Mouse (Mus musculus) liver, embryonic 16.5 days (tissue): ENCODE measurements at regions not wholly inside any gene's neighbourhood (a gene's known extent, or its start where the extent isn't known, plus 50 kb on each side); places are given as distances from the start of the nearest gene placed in this dataset.
A peak's percentile ranks its signal among the peaks of the same experiment; 100 is the strongest.

Experiments
- ATAC-seq: fragments of 200-750 bp; cut with Nextera tagmentation; 2 replicates; pipeline ENCODE4 v1.8.0; 2017; ENCODE audit warnings: low read depth, mild to moderate bottlenecking, moderate number of reproducible peaks, moderate library complexity
- H3K27ac ChIP-seq: fragments of 300-500 bp; sonication (generic); 2 replicates; pipeline ENCODE4 v1.5.1; 2014; ENCODE audit warnings: mild to moderate bottlenecking, low read length
- H3K27me3 ChIP-seq: fragments of 300-500 bp; sonication (generic); 2 replicates; pipeline ENCODE4 v1.6.1; 2014; ENCODE audit warnings: low read depth, low read length, mixed read lengths; ENCODE audit not compliant: control insufficient read depth, insufficient read depth
- H3K36me3 ChIP-seq: fragments of 300-500 bp; sonication (generic); 2 replicates; pipeline ENCODE4 v1.6.1; 2014; ENCODE audit warnings: mild to moderate bottlenecking; ENCODE audit not compliant: control insufficient read depth, insufficient read depth
- H3K4me1 ChIP-seq: fragments of 300-500 bp; sonication (generic); 2 replicates; pipeline ENCODE4 v1.6.1; 2014; ENCODE audit warnings: low read depth, low read length, mixed read lengths; ENCODE audit not compliant: control insufficient read depth
- H3K4me2 ChIP-seq: fragments of 300-500 bp; sonication (generic); 2 replicates; pipeline ENCODE4 v1.6.1; 2014; ENCODE audit warnings: low read depth, low read length, mixed read lengths
- H3K4me3 ChIP-seq: fragments of 300-500 bp; sonication (generic); 2 replicates; pipeline ENCODE4 v1.5.1; 2014; ENCODE audit warnings: low read depth, mild to moderate bottlenecking, low read length
- H3K9ac ChIP-seq: fragments of 300-500 bp; sonication (generic); 2 replicates; pipeline ENCODE4 v1.6.1; 2014; ENCODE audit warnings: low read depth, low read length
- H3K9me3 ChIP-seq: fragments of 300-500 bp; sonication (generic); replicated peaks from 2 replicates; pipeline ENCODE4 v1.6.1; 2016; ENCODE audit warnings: low read length; ENCODE audit not compliant: control insufficient read depth
- WGBS: fragments of 180-500 bp; shearing (Covaris S2); extraction: QIAGEN DNeasy Blood & Tissue Kit; methylation state at CpG from one replicate; pipeline ENCODE4 v1.1.7; 2014; ENCODE audit not compliant: insufficient replicate concordance; 5-methylcytosine and 5-hydroxymethylcytosine counted together

DNA sequence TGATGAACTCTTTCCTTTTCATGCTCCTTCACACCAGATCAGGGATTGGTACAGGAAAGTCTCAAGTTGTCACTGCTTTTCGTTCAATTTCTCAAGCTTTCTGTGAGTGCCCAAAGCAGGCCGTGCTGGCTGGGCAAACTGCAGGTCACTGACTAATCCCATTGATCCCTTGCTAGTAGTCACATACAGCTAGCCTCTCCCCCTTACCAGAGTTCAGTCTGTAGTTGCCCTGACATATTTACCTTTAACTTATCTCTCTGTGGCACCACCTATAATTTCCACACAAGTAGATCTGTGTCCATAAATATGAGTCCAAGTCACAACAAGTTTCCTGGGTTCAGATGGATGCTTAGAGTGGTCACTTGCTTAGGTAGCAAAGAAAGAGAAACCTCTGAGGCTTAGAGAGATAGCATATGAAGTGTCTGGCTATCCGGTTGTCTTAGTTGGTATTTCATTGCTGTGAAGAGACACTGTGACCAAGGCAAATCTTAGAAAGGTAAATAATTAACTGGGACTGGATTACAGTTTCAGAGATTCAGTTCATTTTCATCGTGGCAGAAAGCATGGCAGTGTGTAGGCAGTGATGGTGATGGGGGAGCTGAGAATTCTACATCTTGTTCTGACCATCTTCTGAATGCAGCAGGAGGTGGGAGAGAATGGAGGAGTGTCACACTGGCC lies 362.8 kb upstream of the Pcsk5 start:
- Histone ChIP-seq H3K4me1 (no peaks in the 10 kb centered on the region), H3K36me3 (no peaks in the 10 kb centered on the region), H3K27ac (no peak overlapping the region), H3K9me3 (no peaks in the 10 kb centered on the region), H3K27me3 (no peaks in the 10 kb centered on the region), H3K9ac (no peak overlapping the region), H3K4me3 (no peak overlapping the region), H3K4me2 (no peak overlapping the region)
- peak; percentile 79 for ATAC-seq
- WGBS: 50% methylated on average over 4 of the region's 4 CpGs

DNA sequence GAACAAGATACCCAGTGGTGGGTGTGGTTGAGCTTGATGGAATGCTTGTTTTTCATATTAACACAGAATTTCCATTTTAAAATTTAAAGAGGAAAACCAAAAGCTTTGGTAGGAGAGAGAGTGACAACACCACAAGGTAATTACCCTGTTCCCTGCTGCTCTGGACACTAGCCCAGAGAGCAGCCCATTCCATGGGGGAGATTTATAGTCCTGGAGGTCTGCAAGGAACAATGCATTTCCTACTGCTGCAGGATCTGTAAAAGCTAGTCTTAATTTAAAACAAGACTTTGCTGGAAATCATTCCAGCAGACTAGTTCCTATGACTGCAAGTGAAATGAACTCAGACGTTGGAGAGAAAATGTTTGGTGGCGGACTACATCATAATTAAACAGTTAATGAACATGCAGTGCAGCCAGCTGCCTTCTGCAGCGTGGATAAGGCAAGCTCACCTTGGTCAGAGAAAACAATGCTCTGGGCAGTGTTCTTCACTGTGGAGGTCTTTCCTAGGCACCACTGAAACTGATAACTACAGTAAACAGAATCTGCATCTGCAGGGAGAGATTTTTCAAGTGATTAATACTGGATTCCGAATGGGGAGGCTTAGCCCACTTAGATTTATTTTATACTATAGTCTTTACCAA lies 351.8 kb upstream of the Pcsk5 start:
- Histone ChIP-seq H3K4me2 (no peak overlapping the region), H3K9ac (no peak overlapping the region), H3K27ac (no peak overlapping the region), H3K27me3 (no peaks in the 10 kb centered on the region), H3K4me3 (no peak overlapping the region), H3K4me1 (no peaks in the 10 kb centered on the region), H3K9me3 (no peaks in the 10 kb centered on the region), H3K36me3 (no peaks in the 10 kb centered on the region)
- ATAC-seq: no peak
- WGBS: 37% methylated on average over 4 of the region's 4 CpGs

DNA sequence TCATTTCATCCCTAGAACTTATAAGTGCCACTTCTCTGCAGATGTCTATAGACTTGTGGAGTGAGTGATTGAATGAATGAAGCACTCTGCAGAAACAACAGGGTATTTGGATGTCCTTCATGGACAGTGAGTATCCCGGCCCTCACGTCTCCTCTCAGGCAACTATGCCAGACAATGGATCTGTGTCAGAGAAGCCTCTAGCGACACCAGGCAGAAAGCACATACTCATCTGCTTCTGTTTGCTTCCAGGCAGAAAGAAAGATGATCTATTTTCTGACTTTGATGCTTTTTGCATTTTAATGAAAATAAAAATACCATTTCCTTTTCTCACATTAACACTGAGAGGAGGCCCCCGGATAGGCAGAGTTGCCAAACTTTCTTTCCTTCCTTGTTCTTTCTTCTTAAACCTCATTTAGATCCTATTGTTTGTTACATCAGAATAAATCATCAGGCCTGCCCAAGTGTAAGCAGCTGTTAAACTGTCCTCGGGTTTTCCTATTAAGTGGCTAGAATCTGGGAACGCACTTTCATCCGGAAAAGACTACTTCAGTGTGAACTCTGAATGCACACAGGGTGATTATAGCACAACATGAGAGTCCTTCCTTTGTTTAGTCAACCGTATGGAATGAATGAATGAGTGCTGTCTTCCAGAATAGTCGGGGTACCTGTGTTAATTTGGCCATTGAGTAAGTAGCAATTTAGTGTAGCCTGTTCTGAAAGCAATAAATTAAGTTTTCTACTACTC lies 350.9 kb upstream of the Pcsk5 start:
- H3K4me3 ChIP-seq: no peak overlapping the region
- no peaks in the 10 kb centered on the region for H3K36me3 ChIP-seq
- WGBS: 49% methylated on average over 9 of the region's 9 CpGs
- H3K9ac ChIP-seq: no peak overlapping the region
- ATAC-seq: no peak
- no peak overlapping the region for H3K27ac ChIP-seq
- no peaks in the 10 kb centered on the region for H3K9me3 ChIP-seq
- no peaks in the 10 kb centered on the region for H3K27me3 ChIP-seq
- H3K4me2 ChIP-seq: no peak overlapping the region
- no peaks in the 10 kb centered on the region for H3K4me1 ChIP-seq

DNA sequence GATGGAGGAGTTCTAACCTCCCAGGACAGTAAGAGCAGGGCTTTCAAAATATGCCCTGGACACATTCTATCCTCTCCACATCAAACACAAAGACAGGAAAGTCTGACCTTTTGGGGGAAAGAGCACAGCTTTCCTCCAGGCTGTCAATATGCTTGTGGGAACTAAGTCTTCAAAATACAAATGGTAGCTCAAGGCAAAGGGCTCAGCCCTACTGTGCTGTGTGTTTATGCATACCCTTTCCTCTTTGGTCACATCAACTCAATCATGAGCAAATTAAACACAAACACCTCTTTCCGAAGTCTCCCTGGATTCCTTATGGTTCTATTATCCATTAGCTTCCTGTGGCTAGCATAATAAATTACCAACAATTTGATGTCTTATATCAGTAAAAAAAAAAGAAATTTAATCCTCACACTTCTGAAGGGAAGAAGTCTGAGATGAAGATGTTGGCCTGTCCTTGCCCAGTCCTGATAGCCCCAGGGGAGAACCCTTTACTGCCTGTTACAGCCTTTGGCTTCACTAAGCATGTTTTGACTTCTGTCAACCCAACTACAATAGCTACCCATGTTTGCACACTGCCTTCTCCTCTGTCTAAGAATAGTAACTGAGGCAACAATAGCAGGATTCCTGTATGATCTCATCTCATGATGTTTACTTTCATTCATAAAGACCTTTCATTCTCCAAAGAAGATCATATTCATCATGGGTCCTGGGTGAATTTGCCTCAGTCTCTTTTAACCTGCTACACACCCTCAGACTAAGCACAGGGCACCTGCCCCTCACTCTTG lies 348.5 kb upstream of the Pcsk5 start:
- Histone ChIP-seq H3K27me3 (no peaks in the 10 kb centered on the region), H3K36me3 (no peaks in the 10 kb centered on the region), H3K4me2 (no peak overlapping the region), H3K9ac (no peak overlapping the region), H3K27ac (no peak overlapping the region), H3K4me1 (no peaks in the 10 kb centered on the region), H3K4me3 (no peak overlapping the region), H3K9me3 (no peaks in the 10 kb centered on the region)
- 55% methylated on average over 1 of the region's 1 CpGs for WGBS
- ATAC-seq: no peak

DNA sequence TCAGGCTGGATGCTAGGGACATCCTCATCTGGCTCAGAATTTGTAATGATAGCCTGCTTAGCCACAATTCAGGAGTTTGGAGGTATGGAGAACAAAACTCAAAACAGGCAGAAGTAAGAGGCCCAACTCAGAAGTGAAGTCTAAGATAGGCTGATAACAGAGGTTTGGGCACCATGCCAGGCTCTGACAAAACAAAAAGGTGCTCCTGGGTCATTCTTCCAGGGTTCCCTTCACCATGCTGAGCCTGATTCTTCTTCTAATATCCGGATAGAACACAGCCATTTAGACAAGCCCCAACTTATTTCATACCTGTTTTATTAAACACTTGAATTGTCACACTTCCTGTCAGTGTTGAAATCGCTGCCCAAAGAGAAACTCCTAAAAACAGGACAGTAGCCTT lies 347.8 kb upstream of the Pcsk5 start:
- H3K9me3 ChIP-seq: no peaks in the 10 kb centered on the region
- H3K27me3 ChIP-seq: no peaks in the 10 kb centered on the region
- no peak overlapping the region for H3K4me2 ChIP-seq
- no peak overlapping the region for H3K27ac ChIP-seq
- no peaks in the 10 kb centered on the region for H3K36me3 ChIP-seq
- H3K4me1 ChIP-seq: no peaks in the 10 kb centered on the region
- no peak overlapping the region for H3K9ac ChIP-seq
- 54% methylated on average over 2 of the region's 2 CpGs for WGBS
- no peak for ATAC-seq
- no peak overlapping the region for H3K4me3 ChIP-seq

DNA sequence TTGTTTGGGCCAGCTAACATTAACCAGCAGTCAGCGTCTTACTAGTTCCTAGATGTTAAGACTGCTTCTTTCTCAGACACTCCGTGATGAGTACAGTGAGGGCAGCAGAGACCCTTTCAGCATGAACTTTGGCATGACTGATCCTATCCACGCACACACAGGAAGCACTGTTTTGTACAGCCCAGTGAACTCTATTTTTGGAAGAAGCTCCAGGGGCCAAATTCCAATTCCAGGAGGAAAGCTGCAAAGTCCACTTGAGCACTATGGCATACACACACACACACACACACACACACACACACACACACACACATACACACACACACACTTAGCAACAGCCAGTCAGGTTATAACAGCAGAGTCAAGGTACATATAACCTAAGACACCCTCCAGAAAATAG lies 338.8 kb upstream of the Pcsk5 start:
- no peaks in the 10 kb centered on the region for H3K36me3 ChIP-seq
- peak; percentile 64; the same call in 1 of the 2 replicates for ATAC-seq
- no peak overlapping the region for H3K27ac ChIP-seq
- no peak overlapping the region for H3K9ac ChIP-seq
- H3K4me2 ChIP-seq: no peak overlapping the region
- no peak overlapping the region for H3K4me3 ChIP-seq
- 38% methylated on average over 3 of the region's 3 CpGs for WGBS
- no peaks in the 10 kb centered on the region for H3K27me3 ChIP-seq
- H3K4me1 ChIP-seq: no peaks in the 10 kb centered on the region
- no peaks in the 10 kb centered on the region; the same call in 1 of the 2 replicates for H3K9me3 ChIP-seq

DNA sequence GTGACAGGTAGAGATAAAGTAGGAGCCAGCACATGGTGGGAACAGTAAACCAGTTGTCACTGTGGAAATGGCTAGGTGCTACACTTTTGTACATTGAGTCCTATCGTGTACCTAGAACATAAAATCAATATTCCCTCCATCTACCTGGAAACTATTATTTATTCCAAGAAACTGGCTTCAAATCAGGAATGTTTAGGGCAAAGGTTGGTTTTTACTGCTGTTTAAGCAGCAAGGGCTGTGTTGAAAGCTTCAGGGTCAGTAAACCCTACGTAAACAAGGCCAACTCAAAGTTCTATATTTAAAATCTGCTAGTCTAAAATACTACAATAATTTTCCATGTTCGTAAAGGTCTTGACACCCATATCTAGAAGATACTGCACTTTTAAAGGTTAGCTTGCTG lies 309.1 kb upstream of the Pcsk5 start:
- Histone ChIP-seq H3K9me3 (no peaks in the 10 kb centered on the region), H3K4me1 (no peaks in the 10 kb centered on the region), H3K4me2 (no peak overlapping the region), H3K9ac (no peak overlapping the region), H3K36me3 (no peaks in the 10 kb centered on the region), H3K27me3 (no peaks in the 10 kb centered on the region), H3K27ac (no peak overlapping the region), H3K4me3 (no peak overlapping the region)
- ATAC-seq: no peak
- WGBS: 61% methylated on average over 3 of the region's 3 CpGs

DNA sequence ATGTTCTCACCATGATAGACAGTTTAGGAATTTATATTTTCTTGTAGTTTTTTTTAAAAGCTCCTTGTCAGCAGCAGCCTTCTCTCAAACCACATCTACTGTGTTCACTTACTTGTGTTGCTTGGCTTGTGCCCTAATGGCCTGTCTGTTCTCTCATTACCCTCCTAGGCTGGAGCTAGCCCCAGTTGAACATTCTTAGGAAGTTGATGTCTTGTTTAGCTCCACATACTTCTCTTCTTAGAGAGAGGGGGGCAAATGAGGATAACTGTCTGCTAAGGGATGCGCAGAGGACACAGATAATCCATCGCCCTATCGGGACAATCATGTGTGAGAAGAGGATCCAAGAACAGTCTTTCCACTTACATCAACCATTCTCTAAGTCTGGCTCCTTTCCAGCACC lies 293.5 kb upstream of the Pcsk5 start:
- no peaks in the 10 kb centered on the region for H3K9me3 ChIP-seq
- no peaks in the 10 kb centered on the region for H3K36me3 ChIP-seq
- H3K4me1 ChIP-seq: no peaks in the 10 kb centered on the region
- ATAC-seq: no peak
- WGBS: 83% methylated on average over 3 of the region's 3 CpGs
- no peak overlapping the region for H3K4me3 ChIP-seq
- no peak overlapping the region for H3K27ac ChIP-seq
- no peaks in the 10 kb centered on the region for H3K27me3 ChIP-seq
- H3K9ac ChIP-seq: no peak overlapping the region
- H3K4me2 ChIP-seq: no peak overlapping the region
